Mouse (Mus musculus): ENCODE data around the gene Znhit2. TPM values are rescaled to one million over a fixed set of nuclear protein-coding genes. Genes with fewer than 3 reads are reported as not detected.

The Znhit2 gene
- total and polyA plus RNA-seq, 3 experiments: 27.0 to 37.3 TPM; not detected in 1

GRCm38 (mm10) chr19:6048681-6049410, 12.1 kb upstream of the Znhit2 start:
- no peak for TF ChIP-seq NELFE (IDR thresholded peaks at IDR 0.05; ENCODE audit: low read depth, low read length)
- TF ChIP-seq TAL1 (IDR thresholded peaks at IDR 0.05; ENCODE audit: low read length): peak; percentile 82
- H3K36me3 ChIP-seq (ENCODE audit: control insufficient read depth in 1 of 2, insufficient read depth in 2 of 2, low read length in 2 of 2): peaks cover 5 to 12% of the 10 kb centered on the region in 2 experiments; a peak in 2 of 4 replicates
- H3K9me3 ChIP-seq (replicated peaks; ENCODE audit: insufficient read depth, low read length): no peaks in the 10 kb centered on the region
- H3K27ac ChIP-seq (ENCODE audit: control insufficient read depth, low read depth, low read length): no peak overlapping the region
- H3K4me3 ChIP-seq (ENCODE audit: control insufficient read depth in 1 of 2, insufficient read depth in 1 of 2, low read depth in 2 of 2, low read length in 2 of 2): no peak overlapping the region
- H3K79me2 ChIP-seq (ENCODE audit: control insufficient read depth, insufficient read depth, low read length, poor library complexity): peaks cover 23% of the 10 kb centered on the region
- peaks cover 3 to 23% of the 10 kb centered on the region in 2 experiments; a peak in 3 of 4 replicates for H3K4me1 ChIP-seq (ENCODE audit: control insufficient read depth in 1 of 2, insufficient read depth in 2 of 2, low read length in 2 of 2)
- H3K27me3 ChIP-seq (ENCODE audit: control insufficient read depth in 1 of 2, insufficient read depth in 2 of 2, low read length in 2 of 2): no peaks in the 10 kb centered on the region
- no peak overlapping the region for H3K9ac ChIP-seq (ENCODE audit: control insufficient read depth, low read depth, low read length, poor library complexity, severe bottlenecking)
- DNase-seq (ENCODE audit: low read depth, low spot score): peak; percentile 42

DNA sequence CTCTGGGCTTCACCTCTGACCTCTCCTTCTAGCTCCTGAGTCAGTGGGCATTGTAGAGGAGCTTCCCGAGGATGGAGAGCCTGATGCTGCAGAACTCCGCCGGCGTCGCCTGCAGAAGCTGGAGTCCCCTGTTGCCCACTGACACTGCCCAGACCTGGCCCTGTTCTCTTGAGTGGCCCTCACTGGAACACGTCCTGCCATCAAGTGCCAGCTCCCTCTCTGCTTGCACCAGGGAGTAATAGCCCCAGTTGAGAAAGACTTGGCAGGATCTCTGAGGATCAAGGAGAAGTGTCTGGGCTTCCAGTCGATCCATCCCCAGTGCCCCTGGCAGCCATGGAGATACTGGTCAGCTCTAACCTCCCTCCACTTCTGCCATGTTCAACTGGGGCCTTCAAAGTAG, 8.5 kb upstream of the Znhit2 start:
- no peak overlapping the region for H3K27ac ChIP-seq (ENCODE audit: control insufficient read depth, low read depth, low read length)
- peaks cover 29% of the 10 kb centered on the region for H3K79me2 ChIP-seq (ENCODE audit: control insufficient read depth, insufficient read depth, low read length, poor library complexity)
- no peaks in the 10 kb centered on the region for H3K27me3 ChIP-seq (ENCODE audit: control insufficient read depth in 1 of 2, insufficient read depth in 2 of 2, low read length in 2 of 2)
- H3K36me3 ChIP-seq (ENCODE audit: control insufficient read depth in 1 of 2, insufficient read depth in 2 of 2, low read length in 2 of 2): peaks cover 7 to 19% of the 10 kb centered on the region in 2 experiments; a peak in 3 of 4 replicates
- peaks cover 0 to 22% of the 10 kb centered on the region in 2 experiments; a peak in 1 of 4 replicates for H3K4me1 ChIP-seq (ENCODE audit: control insufficient read depth in 1 of 2, insufficient read depth in 2 of 2, low read length in 2 of 2)
- no peak overlapping the region for H3K9ac ChIP-seq (ENCODE audit: control insufficient read depth, low read depth, low read length, poor library complexity, severe bottlenecking)
- no peak overlapping the region for H3K4me3 ChIP-seq (ENCODE audit: control insufficient read depth in 1 of 2, insufficient read depth in 1 of 2, low read depth in 2 of 2, low read length in 2 of 2)
- H3K9me3 ChIP-seq (replicated peaks; ENCODE audit: insufficient read depth, low read length): no peaks in the 10 kb centered on the region
- no peak for DNase-seq (ENCODE audit: low read depth, low spot score)
- no peak for TF ChIP-seq MAZ (IDR thresholded peaks at IDR 0.05; ENCODE audit: low read depth, low read length)
- TF ChIP-seq CHD2 (IDR thresholded peaks at IDR 0.05; ENCODE audit: low read length): no peak
- TF ChIP-seq MXI1 (IDR thresholded peaks at IDR 0.05; ENCODE audit: low read depth, low read length): no peak
- TF ChIP-seq MYB (IDR thresholded peaks at IDR 0.05; ENCODE audit: low read depth, low read length): no peak
- TF ChIP-seq ETS1 (IDR thresholded peaks at IDR 0.05; ENCODE audit: low read depth, low read length): no peak
- no peak for TF ChIP-seq NRF1 (IDR thresholded peaks at IDR 0.05; ENCODE audit: insufficient read depth, low read depth, low read length, poor library complexity, severe bottlenecking)
- no peak for TF ChIP-seq ELF1 (IDR thresholded peaks at IDR 0.05; ENCODE audit: low read depth, low read length)
- no peak for TF ChIP-seq CTCF (IDR thresholded peaks at IDR 0.05 in 2 of 3, conservative IDR thresholded peaks at IDR 0.05 in 1 of 3; ENCODE audit: control insufficient read depth in 1 of 3, insufficient read depth in 1 of 3, low read depth in 2 of 3, low read length in 3 of 3, poor library complexity in 1 of 3, severe bottlenecking in 1 of 3)
- TF ChIP-seq POLR2AphosphoS5 (IDR thresholded peaks at IDR 0.05; ENCODE audit: borderline replicate concordance, low read depth, low read length): no peak
- no peak for TF ChIP-seq EP300 (IDR thresholded peaks at IDR 0.05; ENCODE audit: low read depth in 1 of 2, low read length in 2 of 2)
- TF ChIP-seq E2F4 (IDR thresholded peaks at IDR 0.05; ENCODE audit: borderline replicate concordance, low read depth, low read length): no peak
- no peak for TF ChIP-seq NELFE (IDR thresholded peaks at IDR 0.05; ENCODE audit: low read depth, low read length)
- no peak for TF ChIP-seq HCFC1 (IDR thresholded peaks at IDR 0.05; ENCODE audit: low read depth, low read length)
- no peak for TF ChIP-seq ZC3H11A (IDR thresholded peaks at IDR 0.05; ENCODE audit: low read depth, low read length)
- TF ChIP-seq CHD1 (IDR thresholded peaks at IDR 0.05; ENCODE audit: low read depth, low read length): no peak
- no peak for TF ChIP-seq POLR2A (IDR thresholded peaks at IDR 0.05; ENCODE audit: control insufficient read depth in 1 of 2, insufficient read depth in 1 of 2, low read depth in 1 of 2, low read length in 2 of 2, poor library complexity in 1 of 2)
- no peak for TF ChIP-seq POLR2AphosphoS2 (IDR thresholded peaks at IDR 0.05; ENCODE audit: low read length)

Data from MEL (cell line).